Mouse (Mus musculus) heart, adult 2 months (tissue): ENCODE measurements around the gene Acvrl1. TPM values are rescaled to one million over a fixed set of nuclear protein-coding genes. Genes with fewer than 3 reads are reported as not detected.

ENCODE experiments used
- DNase-seq, 2 experiments: peaks; one replicate each; pipeline ENCODE4 v3.0.0; 2021
- H3K27ac ChIP-seq: fragments of 200-600 bp; 2 replicates; pipeline ENCODE4 v1.8.1; 2022
- H3K27me3 ChIP-seq: fragments of 200-500 bp; 2 replicates; pipeline ENCODE4 v1.6.1; 2012; ENCODE audit warnings: mild to moderate bottlenecking, low read length, inconsistent platforms, mixed read lengths; ENCODE audit not compliant: control insufficient read depth, insufficient read depth
- H3K36me3 ChIP-seq: fragments of 200-500 bp; 2 replicates; pipeline ENCODE4 v1.6.1; 2012; ENCODE audit warnings: low read length, inconsistent platforms; ENCODE audit not compliant: control insufficient read depth, insufficient read depth
- H3K4me1 ChIP-seq: fragments of 200-500 bp; 2 replicates; pipeline ENCODE4 v1.6.1; 2011; ENCODE audit warnings: low read length; ENCODE audit not compliant: control insufficient read depth, insufficient read depth
- H3K4me3 ChIP-seq: fragments of 200-600 bp; 2 replicates; pipeline ENCODE4 v1.8.1; 2022
- H3K79me2 ChIP-seq: fragments of 200-500 bp; replicated peaks from 2 replicates; pipeline ENCODE4 v1.6.1; 2012; ENCODE audit warnings: mild to moderate bottlenecking, inconsistent platforms, low read length, moderate library complexity, mixed read lengths; ENCODE audit not compliant: control insufficient read depth, insufficient read depth
- H3K9ac ChIP-seq: fragments of 200-500 bp; 2 replicates; pipeline ENCODE4 v1.6.1; 2012; ENCODE audit warnings: low read depth, mild to moderate bottlenecking, control low read depth, inconsistent platforms, low read length, mixed read lengths
- CTCF ChIP-seq: fragments of 200-600 bp; IDR thresholded peaks from 2 replicates; pipeline ENCODE4 v1.8.1; 2022; ENCODE audit warnings: antibody characterized with exemption, mild to moderate bottlenecking, moderate library complexity
- EP300 ChIP-seq: fragments of 200-500 bp; IDR thresholded peaks from 2 replicates; pipeline ENCODE4 v1.6.1; 2011; ENCODE audit warnings: low read depth, low read length, control low read depth; ENCODE audit not compliant: insufficient read depth
- POLR2A ChIP-seq: fragments of 200-500 bp; IDR thresholded peaks from 2 replicates; pipeline ENCODE4 v1.6.1; 2011; ENCODE audit warnings: mild to moderate bottlenecking, low read depth, low read length, control low read depth; ENCODE audit not compliant: insufficient read depth
- WGBS: fragments of 180-500 bp; shearing (Covaris S2); methylation state at CpG from one replicate; pipeline ENCODE4 v1.1.7; 2018; 5-methylcytosine and 5-hydroxymethylcytosine counted together
- intact Hi-C: fragments of 180-260 bp; cut with DNase I; formaldehyde crosslinking; loops from one replicate; pipeline ENCODE4 v1.15.1; 2025
- polyA plus RNA-seq: library from polyadenylated mRNA; depleted of rRNA; stranded (reverse); fragments of >200 nt; gene quantifications from 2 replicates; pipeline ENCODE4 v1.2.3, GENCODE M21; 2012
- total RNA-seq, 2 experiments: library from RNA; stranded (reverse); gene quantifications; 2 replicates each; pipeline ENCODE4 v1.2.3; 2021

Gene Acvrl1
- total and polyA plus RNA-seq, 3 experiments, result 24.1 to 35.0 (median 29.5) TPM

GRCm38 (mm10) chr15:101132761-101133160 is 4.4 kb downstream of the Acvrl1 start:
- Histone ChIP-seq H3K27me3 (no peaks in the 10 kb centered on the region), H3K27ac (peak overlapping the region; percentile 15), H3K4me1 (peaks cover 27% of the 10 kb centered on the region), H3K9ac (no peak overlapping the region), H3K79me2 (no peaks in the 10 kb centered on the region), H3K36me3 (no peaks in the 10 kb centered on the region; the same call in 1 of the 2 replicates), H3K4me3 (peak overlapping the region; percentile 10; the same call in 1 of the 2 replicates)
- TF ChIP-seq POLR2A (no peak), EP300 (no peak), CTCF (no peak)
- intact Hi-C loops, result no loop called here
- peak in 1 of 2 experiments; percentile 34 for DNase-seq
- WGBS, result 43% methylated on average over 6 of the region's 6 CpGs

- TF ChIP-seq EP300 (no peak), POLR2A (0 out of 2 replicates have a peak, but pooled peaks have one; percentile 21), CTCF (no peak)
- no peaks in the 10 kb centered on the region; the same call in 1 of the 2 replicates for H3K36me3 ChIP-seq
- H3K27ac ChIP-seq, result peak overlapping the region; percentile 15
- intact Hi-C loops, result no loop called here
- H3K9ac ChIP-seq, result peak overlapping the region; percentile 18
- 36% methylated on average over 15 of the region's 15 CpGs for WGBS
- peaks cover 26% of the 10 kb centered on the region for H3K4me1 ChIP-seq
- no peaks in the 10 kb centered on the region for H3K79me2 ChIP-seq
- no peaks in the 10 kb centered on the region for H3K27me3 ChIP-seq
- 0 out of 2 replicates have a peak overlapping the region, but pooled peaks have one; percentile 10 for H3K4me3 ChIP-seq
- peak; percentile 65 to 66 for DNase-seq
Measured at GRCm38 (mm10) chr15:101133993-101134704, 5.8 kb downstream of the Acvrl1 start.

DNA sequence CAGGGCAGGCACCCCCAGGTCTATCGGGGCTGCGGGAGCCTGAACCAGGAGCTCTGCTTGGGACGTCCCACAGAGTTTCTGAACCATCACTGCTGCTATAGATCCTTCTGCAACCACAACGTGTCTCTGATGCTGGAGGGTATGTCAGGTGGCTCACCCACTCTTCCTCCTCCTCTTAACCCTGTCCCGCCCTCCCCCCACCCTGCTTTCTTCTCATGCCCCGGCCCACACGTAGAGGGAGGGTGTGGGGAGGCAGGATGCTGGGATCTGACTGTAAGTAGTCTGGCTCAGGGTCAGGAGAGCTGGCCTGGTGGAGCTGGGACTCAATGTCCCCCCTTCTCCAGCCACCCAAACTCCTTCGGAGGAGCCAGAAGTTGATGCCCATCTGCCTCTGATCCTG is 7.1 kb downstream of the Acvrl1 start:
- Histone ChIP-seq H3K79me2 (no peaks in the 10 kb centered on the region), H3K36me3 (no peaks in the 10 kb centered on the region; the same call in 1 of the 2 replicates), H3K27ac (no peak overlapping the region), H3K27me3 (no peaks in the 10 kb centered on the region), H3K9ac (no peak overlapping the region), H3K4me1 (peaks cover 29% of the 10 kb centered on the region), H3K4me3 (no peak overlapping the region)
- intact Hi-C loops, result no loop called here
- no peak for DNase-seq
- TF ChIP-seq POLR2A (no peak), EP300 (no peak), CTCF (no peak)
- WGBS, result 51% methylated on average over 8 of the region's 8 CpGs

GRCm38 (mm10) chr15:101137455-101137854 is 9.1 kb downstream of the Acvrl1 start:
- Histone ChIP-seq H3K36me3 (no peaks in the 10 kb centered on the region; the same call in 1 of the 2 replicates), H3K9ac (no peak overlapping the region), H3K4me1 (peaks cover 22% of the 10 kb centered on the region), H3K79me2 (no peaks in the 10 kb centered on the region), H3K4me3 (no peak overlapping the region), H3K27ac (no peak overlapping the region), H3K27me3 (no peaks in the 10 kb centered on the region)
- TF ChIP-seq EP300, result no peak
- no peak for TF ChIP-seq POLR2A
- no peak for TF ChIP-seq CTCF
- 86% methylated on average over 11 of the region's 11 CpGs for WGBS
- intact Hi-C loops, result no loop called here
- no peak for DNase-seq

GRCm38 (mm10) chr15:101138675-101139074 is 10.4 kb downstream of the Acvrl1 start:
- H3K79me2 ChIP-seq, result no peaks in the 10 kb centered on the region

GRCm38 (mm10) chr15:101139885-101140284 is 11.6 kb downstream of the Acvrl1 start:
- Histone ChIP-seq H3K4me1 (peaks cover 19% of the 10 kb centered on the region), H3K27me3 (no peaks in the 10 kb centered on the region), H3K27ac (peak overlapping the region; percentile 32; the same call in 1 of the 2 replicates), H3K79me2 (no peaks in the 10 kb centered on the region), H3K4me3 (no peak overlapping the region), H3K9ac (no peak overlapping the region), H3K36me3 (no peaks in the 10 kb centered on the region; the same call in 1 of the 2 replicates)
- DNase-seq, result peak; percentile 61 to 68
- no peak for TF ChIP-seq POLR2A
- no peak for TF ChIP-seq CTCF
- 23% methylated on average over 12 of the region's 12 CpGs for WGBS
- intact Hi-C loops, result loop anchor here (2.0 kb wide), 1 partner anchor 59 kb away; no protein-coding TSS in a partner anchor

More at GRCm38 (mm10) chr15:101138675-101139074, 10.4 kb downstream of the Acvrl1 start:
- H3K27ac ChIP-seq, result no peak overlapping the region
- peaks cover 15% of the 10 kb centered on the region for H3K4me1 ChIP-seq
- H3K9ac ChIP-seq, result no peak overlapping the region
- H3K27me3 ChIP-seq, result no peaks in the 10 kb centered on the region
- DNase-seq, result no peak
- TF ChIP-seq POLR2A, result no peak
- no peak for TF ChIP-seq CTCF
- TF ChIP-seq EP300, result no peak
- no peaks in the 10 kb centered on the region; the same call in 1 of the 2 replicates for H3K36me3 ChIP-seq
- no peak overlapping the region for H3K4me3 ChIP-seq
- intact Hi-C loops, result no loop called here
- 69% methylated on average over 3 of the region's 3 CpGs for WGBS
